Mouse (Mus musculus): ENCODE data around the gene Clrn3.
"Not testable (repeated sequence)": the region's sequence is repeated elsewhere in the genome, so short reads cannot be mapped to it uniquely, and the experiment has no call there.

The Clrn3 gene

GRCm38 (mm10) chr7:135535908-135536307 is 7.5 kb upstream of the Clrn3 start:
- DNase-seq (ENCODE audit: low spot score in 2 of 2) = no peak

DNA sequence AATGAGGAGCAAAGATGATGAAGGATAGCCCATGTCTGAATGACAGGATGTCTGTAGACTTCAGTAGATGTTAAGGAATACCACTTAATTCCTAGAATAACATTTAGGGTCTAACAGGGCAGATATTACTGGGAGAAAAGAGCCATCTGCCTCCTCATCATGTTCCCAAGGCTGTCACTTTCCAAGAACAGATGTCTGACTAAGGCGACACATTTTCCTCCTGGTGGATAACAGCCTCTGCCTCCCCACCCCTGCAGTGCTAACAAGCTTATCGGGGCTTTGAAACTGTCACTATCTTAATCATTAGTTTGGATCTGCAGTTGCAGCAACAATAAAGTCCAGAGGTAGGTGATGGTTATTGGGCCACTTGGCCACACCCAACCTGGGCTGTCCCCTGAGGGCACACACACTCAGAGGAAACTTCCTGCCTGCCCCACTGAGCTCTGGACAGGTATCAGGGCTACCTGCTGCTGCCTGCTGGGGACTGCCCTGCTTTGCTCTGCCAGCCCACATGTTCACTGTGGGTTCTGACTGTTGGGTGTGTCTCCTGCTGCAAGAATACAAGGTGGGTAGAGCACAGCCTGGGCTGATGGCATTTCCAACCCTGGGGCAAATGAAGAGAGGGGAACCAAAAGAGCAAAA is 6.2 kb upstream of the Clrn3 start:
- no peak for DNase-seq (ENCODE audit: low spot score in 2 of 2)

DNA sequence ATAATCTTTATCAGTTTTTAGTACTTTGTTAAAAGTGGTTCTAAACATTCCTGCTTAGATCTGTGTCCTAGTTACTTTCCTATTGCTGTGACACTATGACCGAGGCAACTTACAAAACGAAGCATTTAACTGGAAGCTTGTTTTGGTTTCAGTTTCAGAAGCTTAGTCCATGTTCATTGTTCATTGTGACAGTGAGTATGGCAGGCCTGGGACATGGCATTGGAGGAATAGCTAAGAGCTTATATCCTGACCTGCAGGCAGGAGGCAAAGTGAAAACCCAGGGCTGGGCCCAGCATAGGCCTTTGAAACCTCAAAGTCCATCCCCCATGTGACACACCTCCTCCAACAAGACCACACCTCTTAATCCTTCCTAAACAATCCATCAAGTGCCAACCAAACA is 614 bp upstream of the Clrn3 start:
- no peak for DNase-seq (ENCODE audit: low spot score in 2 of 2)

DNA sequence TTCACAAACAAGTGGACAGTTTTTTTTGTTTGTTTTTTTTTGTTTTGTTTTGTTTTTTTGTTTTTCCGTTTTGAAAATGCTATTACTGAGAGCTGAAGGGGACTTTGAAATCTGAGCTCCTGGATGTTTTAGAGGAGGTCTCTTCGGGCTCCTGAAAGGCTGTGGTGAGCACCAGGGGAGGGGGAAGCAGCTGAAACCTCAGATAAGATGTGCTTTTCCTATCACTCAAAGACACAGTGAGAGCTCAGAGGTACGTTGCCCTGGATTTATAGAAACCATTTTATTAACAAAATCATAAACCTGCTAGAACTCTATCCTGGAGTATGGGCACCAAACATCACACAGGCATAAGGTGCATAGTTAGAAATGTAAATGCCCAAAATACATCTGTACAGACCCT is 1.3 kb downstream of the Clrn3 start:
- no peak for DNase-seq (ENCODE audit: low spot score in 2 of 2)

DNA sequence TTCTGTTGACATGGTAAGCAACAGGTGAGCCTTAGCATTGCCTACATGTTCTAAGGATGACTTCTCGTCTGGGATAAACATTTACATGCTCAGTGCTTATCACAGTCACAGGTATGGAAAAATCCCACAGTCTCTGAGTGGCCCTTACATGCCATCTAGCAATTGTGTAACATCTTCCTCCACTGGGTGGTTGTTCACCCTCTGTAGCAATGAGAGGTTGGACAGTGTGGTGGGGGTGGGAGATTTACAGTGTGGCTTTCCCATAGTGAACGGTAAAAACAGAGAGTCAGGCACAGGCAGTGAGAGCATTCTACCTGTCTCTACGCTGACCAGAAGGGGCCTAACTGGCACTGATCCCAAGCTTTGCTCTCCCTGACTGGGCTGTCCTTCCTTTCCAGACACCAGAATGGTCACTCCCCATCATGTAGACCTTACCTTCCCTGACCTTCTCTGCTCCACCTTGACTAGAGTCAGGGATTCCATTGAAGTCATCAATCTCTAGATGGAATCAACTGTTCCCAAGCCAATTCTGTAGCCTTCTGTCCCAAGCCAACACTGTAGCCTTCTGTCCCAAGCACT is 1.8 kb downstream of the Clrn3 start:
- DNase-seq (ENCODE audit: low spot score in 2 of 2) = no peak

- no peak for DNase-seq (ENCODE audit: low spot score in 2 of 2)
These were observed 4.0 kb downstream of the Clrn3 start for GRCm38 (mm10) chr7:135524424-135524967.

DNA sequence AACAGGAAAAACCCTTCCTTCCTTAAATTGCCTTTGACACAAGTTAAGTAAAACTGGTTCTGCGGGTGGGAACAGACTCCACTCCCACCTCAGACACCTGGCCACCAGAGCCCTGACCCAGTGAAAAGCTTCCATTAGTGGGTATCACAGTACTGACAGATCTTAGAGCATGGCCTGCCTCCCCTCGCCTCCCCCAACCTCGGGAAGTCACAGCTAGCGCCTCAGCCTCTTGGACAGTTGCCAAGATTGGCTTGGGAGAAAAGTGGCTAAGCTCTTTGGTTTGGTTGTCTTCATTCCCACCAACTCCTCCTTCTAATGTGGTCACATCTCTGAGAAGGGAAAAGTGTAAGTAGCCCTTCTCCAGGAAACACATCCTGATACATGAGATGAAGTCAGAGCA is 4.5 kb downstream of the Clrn3 start:
- DNase-seq (ENCODE audit: low spot score in 2 of 2) = no peak

DNA sequence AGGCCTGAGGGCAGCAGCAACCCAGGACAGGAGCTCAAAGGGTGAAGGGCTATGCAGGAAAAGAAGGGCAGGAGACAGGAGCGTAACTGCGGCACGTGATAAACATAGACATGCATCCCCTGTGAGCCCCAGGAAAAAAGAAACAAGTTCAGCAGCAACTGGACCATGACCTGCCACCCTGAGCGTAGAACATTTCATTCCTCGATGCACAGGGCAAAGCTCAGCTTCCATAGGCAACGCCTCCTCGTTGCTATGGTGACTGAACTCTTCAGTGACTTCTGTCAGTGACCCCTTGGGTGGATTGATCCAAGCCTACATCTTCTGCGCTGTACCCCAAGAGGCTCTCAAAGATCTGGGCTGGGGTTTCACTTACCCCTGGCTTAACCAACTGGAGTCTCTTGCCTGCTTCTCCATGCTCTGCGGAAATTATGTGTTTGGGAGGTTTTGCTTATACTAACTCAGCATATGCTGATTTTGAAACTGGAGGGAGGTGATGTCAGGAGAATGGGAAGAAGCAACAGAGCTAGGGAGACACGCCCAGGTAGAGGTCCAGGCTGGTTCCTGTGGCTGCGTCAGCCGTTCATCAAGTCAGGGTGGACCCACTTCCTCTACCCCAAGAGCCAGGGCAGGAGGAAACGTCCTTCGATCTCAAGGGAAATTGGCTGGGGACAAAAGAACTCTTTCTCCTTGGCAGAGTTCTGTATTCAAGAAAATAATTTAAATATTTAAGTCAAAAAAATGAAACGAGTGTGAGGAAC is 6.5 kb downstream of the Clrn3 start:
- DNase-seq (ENCODE audit: low spot score in 2 of 2) = no peak

GRCm38 (mm10) chr7:135520241-135520640 is 8.2 kb downstream of the Clrn3 start:
- DNase-seq (ENCODE audit: low spot score in 2 of 2) = no peak

GRCm38 (mm10) chr7:135517191-135517590 is 11.3 kb downstream of the Clrn3 start:
- DNase-seq (ENCODE audit: low spot score in 2 of 2) = no peak

DNA sequence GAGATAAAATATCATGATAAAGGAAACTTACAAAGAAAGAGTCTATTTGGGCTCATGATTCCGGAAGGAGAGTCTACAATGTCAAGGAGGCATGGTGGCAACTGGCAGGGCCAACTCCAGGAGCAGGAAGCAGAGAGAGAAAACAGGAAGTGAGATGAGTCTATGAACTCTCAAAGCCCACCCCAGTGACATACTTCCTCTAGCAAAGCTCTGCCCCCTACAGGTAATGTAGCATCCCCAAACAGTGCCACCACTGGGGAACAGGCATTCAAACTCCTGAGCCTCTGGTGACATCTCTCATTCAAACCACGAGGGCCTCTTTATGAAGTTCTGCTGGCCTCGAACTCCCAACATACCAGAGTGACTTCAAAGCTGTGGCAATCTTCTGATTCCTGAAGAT is 16.7 kb downstream of the Clrn3 start:
- DNase-seq (ENCODE audit: low spot score in 2 of 2) = no peak

DNA sequence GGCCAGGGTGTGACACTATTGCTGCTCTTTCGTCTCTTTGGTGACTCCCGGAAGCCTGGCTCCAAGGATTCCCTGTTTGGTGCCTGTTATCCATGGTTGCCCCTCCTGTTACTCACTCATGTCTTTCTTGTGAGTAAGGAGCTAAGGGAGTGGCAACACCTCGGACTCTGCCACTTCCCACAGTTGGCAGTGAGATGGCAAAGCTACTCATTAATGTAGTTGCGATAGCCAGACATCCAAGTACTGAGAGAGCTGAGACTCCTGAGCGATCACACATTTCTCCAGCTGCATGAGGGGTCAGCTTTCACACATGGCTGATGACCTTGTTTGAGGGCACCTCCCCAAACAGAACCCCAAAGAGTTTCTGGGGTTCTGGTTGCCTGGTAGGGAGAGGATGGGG is 18.0 kb downstream of the Clrn3 start:
- no peak for DNase-seq (ENCODE audit: low spot score in 2 of 2)

- no peak for DNase-seq (ENCODE audit: low spot score in 2 of 2)
These were observed 19.2 kb downstream of the Clrn3 start for GRCm38 (mm10) chr7:135509272-135509671.

DNA sequence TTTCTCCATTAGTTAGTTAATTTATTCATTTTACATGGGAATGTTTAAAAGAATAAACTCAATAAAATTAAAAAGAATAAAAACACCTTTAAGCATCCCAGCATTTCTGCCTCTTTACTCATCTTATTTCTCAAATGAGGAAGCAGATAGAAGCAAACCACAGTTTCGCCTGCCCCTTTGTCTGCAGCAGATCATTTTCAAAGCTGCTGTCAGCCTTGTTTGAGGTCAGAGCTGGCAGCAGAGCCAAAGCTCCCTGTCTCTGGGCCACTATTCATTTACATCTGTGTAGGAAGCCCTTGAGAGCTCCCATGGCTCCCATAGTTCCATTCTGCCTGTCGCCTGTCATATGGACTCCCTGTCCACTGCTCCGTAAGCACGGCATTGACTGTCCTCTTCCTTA is 19.9 kb downstream of the Clrn3 start:
- DNase-seq (ENCODE audit: low spot score in 2 of 2) = no peak

GRCm38 (mm10) chr7:135506506-135506905 is 21.9 kb downstream of the Clrn3 start:
- not testable (repeated sequence) for DNase-seq (ENCODE audit: low spot score in 2 of 2)

DNA sequence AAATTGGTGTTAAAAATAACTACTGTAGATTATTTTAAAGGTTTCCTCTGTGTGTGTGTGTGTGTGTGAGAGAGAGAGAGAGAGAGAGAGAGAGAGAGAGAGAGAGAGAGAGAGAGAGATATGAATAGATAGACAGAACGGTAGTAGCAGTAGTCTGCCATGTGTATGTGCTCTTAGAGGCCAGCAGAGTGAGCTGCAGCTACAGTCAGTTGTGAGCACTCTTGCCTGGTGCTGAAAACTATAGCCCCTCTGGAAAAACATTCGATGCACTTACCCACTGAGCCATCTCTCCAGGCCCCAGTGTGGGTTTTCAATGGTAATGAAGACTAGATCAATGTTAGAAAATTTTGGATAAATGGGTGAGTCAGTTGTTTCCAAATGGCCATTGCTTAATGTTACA is 29.1 kb downstream of the Clrn3 start:
- no peak for DNase-seq (ENCODE audit: low spot score in 2 of 2)

GRCm38 (mm10) chr7:135498565-135499186 is 29.8 kb downstream of the Clrn3 start:
- DNase-seq (ENCODE audit: low spot score in 2 of 2) = no peak

DNA sequence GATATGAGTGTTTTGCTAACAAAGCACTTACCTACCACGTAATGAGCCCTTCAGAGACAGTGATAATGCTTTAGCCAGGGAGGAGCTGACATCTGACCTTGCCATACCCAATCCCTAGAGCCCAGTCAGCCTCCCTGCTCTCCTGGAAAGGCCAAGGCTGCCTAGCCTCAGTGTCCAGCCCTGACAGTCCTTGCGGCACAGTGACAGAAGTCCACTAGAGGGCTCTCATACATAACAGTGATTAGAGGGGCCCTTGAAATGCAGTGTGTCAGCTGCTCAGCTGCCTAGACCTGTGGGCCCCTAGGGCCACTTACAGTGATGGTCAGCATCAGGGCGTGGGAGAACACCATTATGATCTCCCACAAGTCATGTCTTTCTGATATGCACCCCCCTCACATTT is 33.2 kb downstream of the Clrn3 start:
- DNase-seq (ENCODE audit: low spot score in 2 of 2) = no peak

DNA sequence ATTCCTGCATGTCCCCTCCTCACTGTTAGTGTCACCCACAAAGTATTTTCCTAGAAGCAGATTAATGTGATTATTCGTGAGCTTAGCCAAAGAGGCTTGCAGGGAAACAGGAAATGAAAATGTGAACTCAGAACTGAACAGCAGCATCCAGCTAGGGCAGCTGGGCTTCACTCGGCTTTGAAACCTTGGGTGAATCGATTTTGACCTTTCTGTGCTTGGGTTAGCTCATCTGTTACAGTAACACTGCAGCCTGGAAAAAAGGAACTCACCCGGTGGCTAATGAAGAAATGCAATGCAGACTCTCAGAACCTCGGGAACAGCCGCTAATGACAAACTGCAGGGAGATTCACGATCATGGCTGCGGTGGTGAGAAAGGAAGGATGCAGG is 38.0 kb downstream of the Clrn3 start:
- DNase-seq (ENCODE audit: low spot score in 2 of 2) = no peak

- no peak for DNase-seq (ENCODE audit: low spot score in 2 of 2)
These were observed 38.5 kb downstream of the Clrn3 start for GRCm38 (mm10) chr7:135489724-135490499.

- no peak for DNase-seq (ENCODE audit: low spot score in 2 of 2)
These were observed 40.1 kb downstream of the Clrn3 start for GRCm38 (mm10) chr7:135488214-135488810.

Data from frontal cortex, postnatal 10 days (tissue).